Mouse (Mus musculus) bone marrow macrophage, adult 2 months (primary cell): ENCODE measurements around the gene Cntd1. TPM values are rescaled to one million over a fixed set of nuclear protein-coding genes. Genes with fewer than 3 reads are reported as not detected.
A peak's percentile ranks its signal among the peaks of the same experiment; 100 is the strongest.
"Not testable (repeated sequence)": the region's sequence is repeated elsewhere in the genome, so short reads cannot be mapped to it uniquely, and the experiment has no call there.

ENCODE experiments used
- H3K27ac ChIP-seq: 2 replicates; pipeline ENCODE4 v1.5.1; 2012; ENCODE audit warnings: low read depth, low read length; ENCODE audit not compliant: insufficient read depth
- H3K4me1 ChIP-seq: 2 replicates; pipeline ENCODE4 v1.6.1; 2012; ENCODE audit warnings: low read length; ENCODE audit not compliant: control insufficient read depth, insufficient read depth
- H3K4me3 ChIP-seq: 2 replicates; pipeline ENCODE4 v1.5.1; 2012; ENCODE audit warnings: mild to moderate bottlenecking, low read length, moderate library complexity; ENCODE audit not compliant: insufficient read depth
- CTCF ChIP-seq: IDR thresholded peaks from 2 replicates; pipeline ENCODE4 v1.5.1; 2012; ENCODE audit warnings: low read depth, mild to moderate bottlenecking, low read length, moderate library complexity
- POLR2A ChIP-seq: IDR thresholded peaks from 2 replicates; pipeline ENCODE4 v1.6.1; 2012; ENCODE audit warnings: mild to moderate bottlenecking, low read depth, low read length, borderline replicate concordance
- polyA plus RNA-seq: library from polyadenylated mRNA; stranded (reverse); fragments of >200 nt; gene quantifications from 2 replicates; pipeline ENCODE4 v1.2.4, GENCODE M21; 2012; ENCODE audit not compliant: missing spikeins, insufficient read depth, insufficient read length

Cntd1 gene
- polyA plus RNA-seq, 1 experiment: 1.0 TPM

DNA sequence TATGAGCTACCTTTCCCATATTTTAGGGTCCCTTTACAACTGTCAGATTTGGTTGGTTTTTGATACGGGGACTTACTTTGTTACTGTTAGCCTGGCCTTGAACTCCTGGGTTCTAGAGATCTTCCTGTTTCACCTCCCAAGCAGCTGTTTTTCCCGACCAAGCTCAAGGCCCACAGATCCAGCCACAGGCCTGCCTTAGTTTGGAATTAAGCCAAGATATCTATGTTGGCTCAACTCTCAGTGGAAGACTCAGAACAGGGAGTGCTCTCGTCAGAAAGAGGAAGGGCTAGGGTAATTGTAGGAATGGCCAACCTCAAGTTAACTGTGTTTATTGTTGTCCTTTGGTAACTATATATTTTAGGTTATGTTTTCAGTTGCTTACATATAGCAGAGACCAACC is 33.3 kb downstream of the Cntd1 start:
- no peak overlapping the region for H3K4me3 ChIP-seq
- TF ChIP-seq POLR2A (no peak), CTCF (no peak)
- no peak overlapping the region for H3K27ac ChIP-seq
- H3K4me1 ChIP-seq: peaks cover 9% of the 10 kb centered on the region

DNA sequence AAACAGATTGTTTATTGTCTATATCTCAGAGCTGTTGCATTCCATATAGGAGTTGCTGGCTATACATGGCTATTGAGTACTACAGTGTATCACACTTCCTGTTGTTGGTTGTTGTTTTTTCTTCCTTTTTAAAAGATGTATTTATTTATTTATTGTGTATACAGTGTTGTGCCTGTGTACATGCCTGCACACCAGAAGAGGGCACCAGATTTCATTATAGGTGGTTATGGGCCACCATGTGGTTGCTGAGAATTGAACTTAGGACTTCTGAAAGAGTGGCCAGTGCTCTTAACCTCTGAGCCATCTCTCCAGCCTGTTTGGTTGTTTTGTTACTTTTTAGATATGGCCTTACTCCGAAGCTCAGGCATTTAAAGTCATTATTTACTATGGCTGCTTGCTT is 35.8 kb downstream of the Cntd1 start:
- Histone ChIP-seq H3K4me3 (no peak overlapping the region), H3K4me1 (peaks cover 9% of the 10 kb centered on the region), H3K27ac (no peak overlapping the region)
- no peak for TF ChIP-seq POLR2A
- no peak for TF ChIP-seq CTCF

DNA sequence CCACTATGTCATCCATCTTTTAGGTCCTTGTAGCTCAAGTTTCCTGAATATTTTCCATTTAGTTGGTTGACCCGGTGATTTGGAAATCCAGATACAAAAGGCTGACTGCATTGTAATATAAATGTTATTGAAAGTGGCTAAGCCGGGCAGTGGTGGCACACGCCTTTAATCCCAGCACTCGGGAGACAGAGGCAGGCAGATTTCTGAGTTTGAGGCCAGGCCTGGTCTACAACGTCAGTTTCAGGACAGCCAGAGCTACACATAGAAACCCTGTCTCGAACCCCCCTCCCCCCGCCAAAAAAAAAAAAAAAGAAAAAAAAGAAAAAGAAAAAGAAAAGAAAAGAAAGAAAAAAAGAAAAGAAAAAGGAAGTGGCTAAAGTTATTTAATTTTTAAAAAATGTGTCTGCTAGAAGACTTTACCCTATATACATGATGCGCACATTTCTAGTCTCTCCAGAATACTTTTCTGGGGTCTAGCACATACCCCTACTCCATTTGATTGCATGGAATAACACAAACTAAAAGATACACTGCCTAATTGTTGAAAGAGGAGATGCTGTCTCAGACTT is 36.4 kb downstream of the Cntd1 start:
- Histone ChIP-seq H3K4me1 (peaks cover 9% of the 10 kb centered on the region), H3K27ac (peak overlapping the region; percentile 84), H3K4me3 (peak overlapping the region; percentile 87)
- no peak for TF ChIP-seq CTCF
- TF ChIP-seq POLR2A: no peak

DNA sequence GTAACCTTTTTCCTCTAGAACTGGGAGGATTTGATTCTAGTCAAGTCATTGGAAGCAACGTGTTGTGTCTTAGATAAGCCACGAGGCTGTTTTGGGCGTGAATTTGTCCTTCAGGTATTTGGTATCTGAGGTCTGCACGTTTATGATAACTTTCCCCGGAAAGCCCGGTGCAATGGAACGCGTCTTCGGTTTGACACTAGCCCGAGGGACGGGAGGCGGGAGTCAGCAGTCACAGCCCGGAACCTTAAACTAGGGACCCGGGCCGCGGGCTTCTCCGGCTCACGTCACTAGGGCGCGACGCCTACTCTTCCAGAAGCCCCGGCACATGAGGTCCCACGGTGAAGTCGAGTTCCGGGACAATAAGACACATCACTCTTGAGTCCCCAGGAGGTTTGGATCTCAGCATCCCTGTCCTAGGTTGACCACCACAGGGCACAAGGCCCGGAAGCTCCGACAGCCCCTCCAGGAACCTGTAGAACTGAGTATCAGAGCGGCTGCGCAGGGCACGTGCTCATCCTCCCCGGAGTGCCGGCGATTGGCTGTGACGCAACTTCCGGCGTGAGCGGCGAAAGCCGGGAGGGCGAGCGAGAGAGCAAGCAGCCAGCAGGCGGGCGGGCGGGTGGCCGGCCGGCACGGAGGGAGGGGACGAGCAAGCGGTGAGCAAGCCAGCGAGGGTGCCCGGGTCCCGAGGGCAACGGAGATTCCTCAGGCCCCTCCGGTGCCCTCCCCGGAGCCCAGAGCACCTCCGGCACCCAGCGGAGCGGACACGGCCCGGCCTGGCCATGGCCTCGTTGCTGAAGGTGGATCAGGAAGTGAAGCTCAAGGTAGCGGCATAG is 37.1 kb downstream of the Cntd1 start, which contains the start of gene Psme3:
Psme3 (plus strand) TSS at position 549 of the 836 bp plus-strand sequence.
- Histone ChIP-seq H3K27ac (peak within 1 kb of the TSS; percentile 84), H3K4me3 (peak within 1 kb of the TSS; percentile 87), H3K4me1 (peaks cover 9% of the 10 kb centered on the region)
- TF ChIP-seq POLR2A: no peak
- no peak for TF ChIP-seq CTCF

DNA sequence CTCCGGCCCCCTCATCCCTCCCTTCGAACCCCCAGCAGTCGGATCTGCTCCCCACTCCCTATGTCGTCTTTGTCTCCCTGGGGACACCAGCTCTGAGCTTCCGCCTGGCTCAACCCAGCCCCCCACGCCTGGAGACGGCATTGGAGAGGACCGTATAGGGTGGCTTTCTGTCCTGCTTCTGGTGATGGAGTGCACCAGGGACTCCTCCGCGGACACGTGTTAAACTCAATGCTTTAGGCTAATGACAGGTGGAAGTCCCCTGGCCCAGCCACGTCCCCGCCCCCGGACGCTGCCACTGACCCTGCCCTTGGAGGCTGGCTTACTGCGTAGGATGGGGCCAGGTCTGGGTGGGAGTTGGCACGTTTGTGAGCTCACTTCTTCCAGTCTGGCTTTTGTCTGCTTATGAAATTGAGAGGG is 37.7 kb downstream of the Cntd1 start:
- H3K4me1 ChIP-seq: peaks cover 9% of the 10 kb centered on the region
- TF ChIP-seq CTCF: no peak
- no peak for TF ChIP-seq POLR2A
- peak overlapping the region; percentile 87 for H3K4me3 ChIP-seq
- H3K27ac ChIP-seq: peak overlapping the region; percentile 13; the same call in 1 of the 2 replicates

DNA sequence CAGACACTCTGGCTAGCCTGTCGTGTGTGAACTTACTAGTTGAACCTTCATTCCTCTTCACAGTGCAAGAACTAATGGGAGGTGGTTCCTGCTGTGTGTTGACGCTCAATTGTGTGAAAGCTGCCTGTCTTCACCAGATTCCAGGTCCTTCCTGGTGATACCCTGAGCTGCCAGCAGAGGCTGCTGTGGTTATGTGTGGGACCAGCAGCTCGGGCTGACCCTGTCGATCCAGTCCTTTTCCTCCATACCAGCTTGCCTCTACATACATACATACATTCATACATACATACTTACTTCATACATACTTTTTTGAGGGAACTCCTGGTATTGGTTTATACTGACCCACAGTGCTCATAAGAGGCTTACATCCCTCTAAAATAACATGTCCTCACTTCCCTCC is 44.8 kb downstream of the Cntd1 start:
- Histone ChIP-seq H3K4me1 (no peaks in the 10 kb centered on the region), H3K4me3 (no peak overlapping the region), H3K27ac (no peak overlapping the region)
- TF ChIP-seq CTCF (peak; percentile 69; the same call in 1 of the 2 replicates), POLR2A (no peak)

DNA sequence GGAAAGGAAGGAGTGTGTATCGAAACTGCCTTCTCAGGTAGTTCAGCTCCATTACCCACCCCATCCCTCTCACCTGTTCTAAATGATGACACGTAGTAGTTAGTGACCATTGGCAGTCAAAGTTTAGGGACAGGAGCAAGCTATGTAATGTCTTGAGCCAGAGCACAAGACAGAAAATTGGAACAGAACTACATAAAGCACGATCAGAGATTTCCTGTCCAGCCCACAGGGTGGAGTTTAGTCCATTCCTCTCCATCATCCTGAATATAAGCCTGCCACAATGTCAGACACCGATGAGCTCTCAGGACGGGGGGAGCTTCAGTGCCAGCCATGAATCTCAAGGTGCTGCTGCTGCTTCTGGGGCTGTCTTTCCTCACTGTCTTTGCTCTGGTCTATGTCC is 46.0 kb downstream of the Cntd1 start, which contains the start of gene Aoc2:
Aoc2 (plus strand) TSS at position 301 of the 400 bp plus-strand sequence.
- Histone ChIP-seq H3K27ac (no peak within 1 kb of the TSS), H3K4me3 (no peak within 1 kb of the TSS), H3K4me1 (no peaks in the 10 kb centered on the region)
- no peak for TF ChIP-seq CTCF
- no peak for TF ChIP-seq POLR2A

DNA sequence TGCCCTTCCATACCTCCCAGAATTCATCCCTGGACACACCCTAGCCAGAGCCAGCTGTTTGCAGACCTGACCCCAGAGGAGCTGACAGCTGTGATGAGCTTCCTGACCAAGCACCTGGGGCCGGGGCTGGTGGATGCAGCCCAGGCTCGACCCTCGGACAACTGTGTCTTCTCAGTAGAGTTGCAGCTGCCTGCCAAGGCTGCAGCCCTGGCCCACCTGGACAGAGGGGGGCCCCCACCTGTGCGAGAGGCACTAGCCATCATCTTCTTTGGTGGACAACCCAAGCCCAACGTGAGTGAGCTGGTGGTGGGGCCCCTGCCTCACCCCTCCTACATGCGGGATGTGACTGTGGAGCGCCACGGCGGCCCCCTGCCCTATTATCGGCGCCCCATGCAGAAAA is 46.4 kb downstream of the Cntd1 start:
- not testable (repeated sequence) for H3K4me1 ChIP-seq, H3K27ac ChIP-seq

DNA sequence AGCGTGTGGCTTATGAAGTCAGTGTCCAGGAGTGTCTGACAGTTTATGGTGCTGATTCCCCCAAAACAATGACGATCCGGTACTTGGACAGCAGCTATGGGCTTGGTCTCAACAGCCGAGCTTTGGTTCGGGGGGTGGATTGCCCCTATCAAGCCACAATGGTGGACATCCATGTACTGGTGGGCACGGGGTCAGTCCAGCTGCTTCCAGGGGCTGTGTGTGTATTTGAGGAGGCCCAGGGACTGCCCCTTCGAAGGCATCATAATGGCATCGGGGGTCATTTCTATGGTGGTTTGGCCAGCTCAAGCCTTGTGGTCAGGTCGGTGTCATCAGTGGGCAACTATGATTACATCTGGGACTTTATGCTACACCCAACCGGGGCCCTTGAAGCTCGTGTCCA is 47.3 kb downstream of the Cntd1 start:
- no peak for TF ChIP-seq CTCF
- TF ChIP-seq POLR2A: no peak
- Histone ChIP-seq H3K4me1 (no peaks in the 10 kb centered on the region), H3K27ac (no peak overlapping the region), H3K4me3 (no peak overlapping the region)

More for the DNA sequence above, 46.4 kb downstream of the Cntd1 start:
- H3K4me3 ChIP-seq: not testable (repeated sequence)

DNA sequence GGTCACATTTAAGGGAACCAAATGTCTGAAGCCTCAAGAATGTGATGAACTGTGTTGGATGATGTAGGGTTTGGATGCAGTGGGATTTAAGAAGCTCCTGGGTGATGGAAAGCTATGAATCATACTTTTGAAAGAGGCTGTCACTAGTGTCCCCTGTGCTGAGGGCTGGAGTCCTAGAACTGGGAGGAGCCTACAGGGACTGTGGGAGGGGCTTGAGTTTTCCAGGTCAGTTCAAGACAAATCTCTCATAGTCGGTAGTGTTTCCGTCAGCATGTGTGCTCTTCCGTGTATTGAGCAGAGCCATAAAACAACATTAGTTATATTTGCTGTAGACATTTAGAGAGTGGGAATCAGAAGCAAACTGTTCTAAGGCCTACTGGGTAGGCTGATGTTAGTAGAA is 48.5 kb downstream of the Cntd1 start:
- Histone ChIP-seq H3K27ac (no peak overlapping the region), H3K4me1 (no peaks in the 10 kb centered on the region), H3K4me3 (no peak overlapping the region)
- TF ChIP-seq POLR2A (no peak), CTCF (no peak)
